Mouse (Mus musculus): ENCODE measurements around the gene Psmb6.

DNA sequence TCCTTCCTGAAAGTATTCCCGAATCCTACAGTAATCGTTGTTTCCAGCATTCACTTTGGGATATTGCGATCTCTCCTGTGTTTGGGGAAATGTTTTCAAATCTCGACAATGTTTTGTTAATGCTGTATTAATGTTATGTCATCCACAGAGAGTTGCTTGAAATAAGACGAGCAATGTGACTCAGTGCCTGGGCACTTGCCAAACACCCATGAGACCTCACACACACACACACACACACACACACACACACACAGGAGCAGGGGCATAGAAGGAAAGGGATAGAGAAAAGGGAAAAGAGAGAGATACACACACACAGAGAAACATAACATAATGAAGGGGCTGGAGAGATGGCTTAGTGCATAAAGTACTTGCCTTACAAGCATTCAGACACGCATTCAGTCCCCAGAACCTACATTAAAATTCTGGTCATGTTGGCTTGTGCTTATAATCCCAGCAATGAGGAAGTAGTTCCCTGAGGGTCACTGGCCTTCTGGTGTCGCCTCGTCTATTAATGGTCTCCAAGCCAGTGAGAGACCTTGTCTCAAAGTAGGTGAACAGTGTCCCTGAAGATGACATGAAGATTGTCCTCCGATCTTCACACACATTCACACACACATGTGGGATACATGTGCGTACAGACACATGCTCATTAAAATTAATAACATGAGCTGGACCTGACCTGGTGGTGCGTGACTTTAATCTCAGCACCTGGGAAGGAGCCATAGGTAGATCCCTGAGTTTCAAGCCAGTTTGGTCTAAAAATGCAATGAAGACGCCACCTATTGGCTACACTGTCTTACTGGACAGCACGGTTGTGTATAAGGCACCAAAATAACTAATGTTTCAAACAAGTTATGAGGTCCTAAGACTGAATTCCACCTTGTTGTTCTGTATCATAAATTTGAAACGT, 25.3 kb upstream of the Psmb6 start:
- TF ChIP-seq CTCF (IDR thresholded peaks at IDR 0.05; ENCODE audit: control insufficient read depth, insufficient read depth, insufficient replicate concordance, low read depth, low read length) (no peak), POLR2A (IDR thresholded peaks at IDR 0.05; ENCODE audit: control insufficient read depth, low read depth, low read length) (no peak)

All from testis, adult 2 months (tissue).